Mouse (Mus musculus) heart, embryonic 13.5 days (tissue): ENCODE results near the gene Sbf2. TPM values are rescaled to one million over a fixed set of nuclear protein-coding genes. Genes with fewer than 3 reads are reported as not detected.
"Not testable (repeated sequence)": the region's sequence is repeated elsewhere in the genome, so short reads cannot be mapped to it uniquely, and the experiment has no call there.

Source experiments
- ATAC-seq: fragments of 200-750 bp; cut with Nextera tagmentation; 2 replicates; pipeline ENCODE4 v1.8.0; 2017; ENCODE audit warnings: moderate TSS enrichment; ENCODE audit not compliant: insufficient number of reproducible peaks, low FRiP score, low TSS enrichment; ENCODE audit errors: extremely low read depth
- H3K27ac ChIP-seq: fragments of 300-500 bp; sonication (generic); replicated peaks from 2 replicates; pipeline ENCODE4 v1.5.1; 2015; ENCODE audit warnings: moderate library complexity, mild to moderate bottlenecking, inconsistent platforms
- H3K27me3 ChIP-seq: fragments of 300-500 bp; sonication (generic); replicated peaks from 2 replicates; pipeline ENCODE4 v1.6.1; 2015; ENCODE audit warnings: mild to moderate bottlenecking, inconsistent platforms
- H3K36me3 ChIP-seq: fragments of 300-500 bp; sonication (generic); 2 replicates; pipeline ENCODE4 v1.6.1; 2015; ENCODE audit warnings: mild to moderate bottlenecking, inconsistent platforms
- H3K4me1 ChIP-seq: fragments of 300-500 bp; sonication (generic); 2 replicates; pipeline ENCODE4 v1.6.1; 2015; ENCODE audit warnings: inconsistent platforms
- H3K4me2 ChIP-seq: fragments of 300-500 bp; sonication (generic); 2 replicates; pipeline ENCODE4 v1.6.1; 2015; ENCODE audit warnings: inconsistent platforms, mild to moderate bottlenecking, moderate library complexity
- H3K4me3 ChIP-seq: fragments of 300-500 bp; sonication (generic); 2 replicates; pipeline ENCODE4 v1.5.1; 2015; ENCODE audit warnings: moderate library complexity, mild to moderate bottlenecking, inconsistent platforms
- H3K9ac ChIP-seq: fragments of 300-500 bp; sonication (generic); 2 replicates; pipeline ENCODE4 v1.6.1; 2015; ENCODE audit warnings: inconsistent platforms, mild to moderate bottlenecking, moderate library complexity
- H3K9me3 ChIP-seq: fragments of 300-500 bp; sonication (generic); 2 replicates; pipeline ENCODE4 v1.6.1; 2016; ENCODE audit warnings: inconsistent platforms
- WGBS: fragments of 180-500 bp; shearing (Covaris S2); methylation state at CpG from one replicate; pipeline ENCODE4 v1.1.7; 2015; ENCODE audit warnings: mixed read lengths; 5-methylcytosine and 5-hydroxymethylcytosine counted together
- polyA plus RNA-seq: library from polyadenylated mRNA; unstranded; fragments of >200 nt; fragmentation: Nextera tagmentation; extraction: Ambion mirVana; gene quantifications from 2 replicates; pipeline ENCODE4 v1.2.1, GENCODE M21; 2015

Gene Sbf2
- polyA plus RNA-seq, 1 experiment from 2014 or later = 25.7 TPM

GRCm38 (mm10) chr7:110561647-110562046, 53.1 kb downstream of the Sbf2 start:
- ATAC-seq = no peak
- H3K36me3 ChIP-seq = peaks cover 10% of the 10 kb centered on the region
- no peak overlapping the region for H3K27ac ChIP-seq
- H3K27me3 ChIP-seq = no peaks in the 10 kb centered on the region
- H3K4me1 ChIP-seq = peaks cover 9% of the 10 kb centered on the region
- no peak overlapping the region for H3K4me3 ChIP-seq
- 85% methylated on average over 1 of the region's 1 CpGs for WGBS
- no peak overlapping the region for H3K9ac ChIP-seq
- H3K4me2 ChIP-seq = no peak overlapping the region
- no peaks in the 10 kb centered on the region for H3K9me3 ChIP-seq

- H3K4me1 ChIP-seq = peaks cover 10% of the 10 kb centered on the region
- no peak overlapping the region for H3K4me3 ChIP-seq
- H3K36me3 ChIP-seq = peaks cover 10% of the 10 kb centered on the region
- no peak for ATAC-seq
- no peak overlapping the region for H3K9ac ChIP-seq
- no peak overlapping the region for H3K4me2 ChIP-seq
- H3K9me3 ChIP-seq = no peaks in the 10 kb centered on the region
- H3K27me3 ChIP-seq = no peaks in the 10 kb centered on the region
- no peak overlapping the region for H3K27ac ChIP-seq
Observed at GRCm38 (mm10) chr7:110557001-110557400, 57.7 kb downstream of the Sbf2 start.

- H3K27ac ChIP-seq = no peak overlapping the region
- H3K4me2 ChIP-seq = no peak overlapping the region
- H3K9me3 ChIP-seq = no peaks in the 10 kb centered on the region
- peaks cover 13% of the 10 kb centered on the region for H3K4me1 ChIP-seq
- H3K4me3 ChIP-seq = no peak overlapping the region
- no peak for ATAC-seq
- H3K9ac ChIP-seq = no peak overlapping the region
- H3K36me3 ChIP-seq = peaks cover 10% of the 10 kb centered on the region
- H3K27me3 ChIP-seq = no peaks in the 10 kb centered on the region
Observed at GRCm38 (mm10) chr7:110556221-110556620, 58.5 kb downstream of the Sbf2 start.

GRCm38 (mm10) chr7:110555260-110555659, 59.5 kb downstream of the Sbf2 start:
- no peaks in the 10 kb centered on the region for H3K27me3 ChIP-seq
- H3K4me3 ChIP-seq = no peak overlapping the region
- no peaks in the 10 kb centered on the region for H3K9me3 ChIP-seq
- no peak overlapping the region for H3K27ac ChIP-seq
- H3K9ac ChIP-seq = no peak overlapping the region
- H3K4me1 ChIP-seq = peaks cover 15% of the 10 kb centered on the region
- ATAC-seq = no peak
- WGBS = 75% methylated on average over 1 of the region's 1 CpGs
- H3K4me2 ChIP-seq = no peak overlapping the region
- H3K36me3 ChIP-seq = peaks cover 10% of the 10 kb centered on the region

GRCm38 (mm10) chr7:110548268-110548667, 66.5 kb downstream of the Sbf2 start:
- H3K27me3 ChIP-seq = no peaks in the 10 kb centered on the region
- ATAC-seq = no peak
- WGBS = 51% methylated on average over 1 of the region's 1 CpGs
- no peak overlapping the region for H3K4me3 ChIP-seq
- no peaks in the 10 kb centered on the region for H3K36me3 ChIP-seq
- 0 out of 2 replicates have a peak, but pooled peaks cover 5% of the 10 kb centered on the region for H3K4me1 ChIP-seq
- no peaks in the 10 kb centered on the region for H3K9me3 ChIP-seq
- no peak overlapping the region for H3K27ac ChIP-seq
- no peak overlapping the region for H3K4me2 ChIP-seq
- no peak overlapping the region for H3K9ac ChIP-seq

GRCm38 (mm10) chr7:110543341-110543740, 71.4 kb downstream of the Sbf2 start:
- no peak overlapping the region for H3K4me3 ChIP-seq
- no peaks in the 10 kb centered on the region for H3K9me3 ChIP-seq
- WGBS = 76% methylated on average over 6 of the region's 6 CpGs
- no peak overlapping the region for H3K9ac ChIP-seq
- H3K27ac ChIP-seq = no peak overlapping the region
- no peaks in the 10 kb centered on the region for H3K27me3 ChIP-seq
- H3K36me3 ChIP-seq = no peaks in the 10 kb centered on the region
- no peak overlapping the region for H3K4me2 ChIP-seq
- ATAC-seq = no peak
- H3K4me1 ChIP-seq = no peaks in the 10 kb centered on the region

GRCm38 (mm10) chr7:110539266-110539665, 75.5 kb downstream of the Sbf2 start:
- H3K4me3 ChIP-seq = no peak overlapping the region

GRCm38 (mm10) chr7:110530295-110530694, 84.4 kb downstream of the Sbf2 start:
- H3K9ac ChIP-seq, H3K4me3 ChIP-seq, H3K27me3 ChIP-seq, H3K4me2 ChIP-seq, ATAC-seq, H3K27ac ChIP-seq, H3K9me3 ChIP-seq, H3K36me3 ChIP-seq: not testable (repeated sequence)
- peaks cover 24% of the 10 kb centered on the region for H3K4me1 ChIP-seq

More at GRCm38 (mm10) chr7:110539266-110539665, 75.5 kb downstream of the Sbf2 start:
- no peak for ATAC-seq
- no peaks in the 10 kb centered on the region for H3K4me1 ChIP-seq
- no peak overlapping the region for H3K27ac ChIP-seq
- 55% methylated on average over 2 of the region's 2 CpGs for WGBS
- no peak overlapping the region for H3K4me2 ChIP-seq
- no peak overlapping the region for H3K9ac ChIP-seq
- no peaks in the 10 kb centered on the region for H3K9me3 ChIP-seq
- H3K27me3 ChIP-seq = no peaks in the 10 kb centered on the region
- no peaks in the 10 kb centered on the region for H3K36me3 ChIP-seq

GRCm38 (mm10) chr7:110525090-110525775, 89.5 kb downstream of the Sbf2 start:
- Histone ChIP-seq H3K9ac (no peak overlapping the region), H3K27me3 (no peaks in the 10 kb centered on the region), H3K4me2 (no peak overlapping the region), H3K4me3 (no peak overlapping the region), H3K4me1 (peaks cover 24% of the 10 kb centered on the region), H3K27ac (no peak overlapping the region), H3K9me3 (no peaks in the 10 kb centered on the region), H3K36me3 (no peaks in the 10 kb centered on the region)
- ATAC-seq = no peak
- WGBS = 28% methylated on average over 1 of the region's 1 CpGs

GRCm38 (mm10) chr7:110516241-110517220, 98.2 kb downstream of the Sbf2 start:
- no peak for ATAC-seq

GRCm38 (mm10) chr7:110514131-110514530, 100.6 kb downstream of the Sbf2 start:
- Histone ChIP-seq H3K27ac (no peak overlapping the region), H3K4me2 (no peak overlapping the region), H3K9me3 (peaks cover 8% of the 10 kb centered on the region; the same call in 1 of the 2 replicates), H3K27me3 (no peaks in the 10 kb centered on the region), H3K9ac (no peak overlapping the region), H3K4me1 (no peaks in the 10 kb centered on the region), H3K36me3 (no peaks in the 10 kb centered on the region), H3K4me3 (no peak overlapping the region)
- no peak for ATAC-seq

More at GRCm38 (mm10) chr7:110516241-110517220, 98.2 kb downstream of the Sbf2 start:
- no peak overlapping the region for H3K27ac ChIP-seq
- H3K4me3 ChIP-seq = no peak overlapping the region
- no peak overlapping the region for H3K9ac ChIP-seq
- H3K4me1 ChIP-seq = no peaks in the 10 kb centered on the region
- H3K27me3 ChIP-seq = no peaks in the 10 kb centered on the region
- H3K4me2 ChIP-seq = no peak overlapping the region
- 86% methylated on average over 2 of the region's 2 CpGs for WGBS
- 0 out of 2 replicates have a peak, but pooled peaks cover 4% of the 10 kb centered on the region for H3K9me3 ChIP-seq
- H3K36me3 ChIP-seq = no peaks in the 10 kb centered on the region
